ENCODE assay signal across 8 mouse cellular contexts in the genomic region with DNA sequence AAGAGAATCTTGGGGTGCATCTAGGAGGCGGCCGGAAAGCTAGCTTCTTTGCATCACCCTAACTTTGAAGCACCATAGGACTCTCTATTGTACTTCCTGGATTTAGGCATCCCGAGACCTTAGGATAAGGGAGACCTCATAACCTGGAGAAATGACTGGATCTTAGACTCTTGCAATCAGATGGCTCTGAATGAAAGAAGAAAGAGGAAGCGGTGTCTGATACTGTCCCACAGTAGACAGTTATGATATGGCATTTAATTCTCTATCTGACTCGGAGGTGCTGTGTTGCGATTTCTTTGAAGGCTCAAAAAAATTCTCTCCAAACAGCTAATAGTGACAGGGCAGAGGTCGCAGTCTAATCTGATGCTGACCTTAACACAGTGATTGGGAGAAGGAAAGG. TPM values are rescaled to one million over a fixed set of nuclear protein-coding genes. Genes with fewer than 3 reads are reported as not detected.
DNase-seq lines count a peak whose midpoint lies in the region; ATAC-seq and TF ChIP-seq lines count a peak whose summit lies in the region.

No protein-coding gene starts in this region.

- H3K9me3 ChIP-seq in forebrain, embryonic 12.5 days, result no peaks in the 10 kb centered on the region
- H3K9me3 ChIP-seq in limb, embryonic 10.5 days (replicated peaks), result no peaks in the 10 kb centered on the region
- H3K9me3 ChIP-seq in neural tube, embryonic 14.5 days (ENCODE audit: control insufficient read depth, low read length), result no peaks in the 10 kb centered on the region

- TF ChIP-seq CTCF in liver, adult 2 months (IDR thresholded peaks at IDR 0.05; ENCODE audit: low read depth, low read length), result no peak

- H3K4me3 ChIP-seq in liver, adult 2 months (ENCODE audit: insufficient read depth, low read depth, low read length), result peak overlapping the region; percentile 62; the same call in 1 of the 2 replicates
- peak overlapping the region; percentile 80 for H3K4me3 ChIP-seq in forebrain, embryonic 12.5 days (replicated peaks)
- H3K4me3 ChIP-seq in limb, embryonic 10.5 days, result peak overlapping the region; percentile 85
- peak overlapping the region; percentile 76 for H3K4me3 ChIP-seq in neural tube, embryonic 14.5 days (ENCODE audit: low read depth, low read length)

- H3K79me2 ChIP-seq in liver, adult 2 months (ENCODE audit: control insufficient read depth, insufficient read depth, low read length), result no peaks in the 10 kb centered on the region

- no peaks in the 10 kb centered on the region for H3K36me3 ChIP-seq in liver, adult 2 months (ENCODE audit: control insufficient read depth, insufficient read depth, low read length)
- H3K36me3 ChIP-seq in forebrain, embryonic 12.5 days (replicated peaks), result no peaks in the 10 kb centered on the region
- no peaks in the 10 kb centered on the region for H3K36me3 ChIP-seq in limb, embryonic 10.5 days
- no peaks in the 10 kb centered on the region for H3K36me3 ChIP-seq in neural tube, embryonic 14.5 days (ENCODE audit: control insufficient read depth, insufficient read depth, low read length)

- H3K4me1 ChIP-seq in liver, adult 2 months (ENCODE audit: control insufficient read depth, insufficient read depth, low read length), result no peaks in the 10 kb centered on the region
- H3K4me1 ChIP-seq in forebrain, embryonic 12.5 days, result peaks cover 29% of the 10 kb centered on the region
- peaks cover 24% of the 10 kb centered on the region for H3K4me1 ChIP-seq in limb, embryonic 10.5 days
- peaks cover 13% of the 10 kb centered on the region for H3K4me1 ChIP-seq in neural tube, embryonic 14.5 days (ENCODE audit: control insufficient read depth, insufficient read depth, low read length)

- H3K9ac ChIP-seq in liver, adult 2 months (ENCODE audit: low read depth, low read length), result 0 out of 2 replicates have a peak overlapping the region, but pooled peaks have one; percentile 29
- peak overlapping the region; percentile 82 for H3K9ac ChIP-seq in forebrain, embryonic 12.5 days
- peak overlapping the region; percentile 85 for H3K9ac ChIP-seq in neural tube, embryonic 14.5 days (replicated peaks; ENCODE audit: low read depth, low read length)

- no peak for DNase-seq in liver, adult 2 months (ENCODE audit: extremely low read depth, low read depth, low spot score)
- no peak for DNase-seq in liver
- DNase-seq in limb, embryonic 10.5 days (ENCODE audit: low spot score), result no peak
- no peak for DNase-seq in frontal cortex, postnatal 10 days (ENCODE audit: low spot score in 2 of 2)
- no peak for DNase-seq in ovary, adult 18-20 months (ENCODE audit: low spot score)
- DNase-seq in lung, postnatal 4 days, result no peak

- H3K27ac ChIP-seq in liver, adult 2 months (replicated peaks; ENCODE audit: insufficient read depth, low read depth, low read length), result no peak overlapping the region
- peak overlapping the region; percentile 96; the same call in 1 of the 2 replicates for H3K27ac ChIP-seq in forebrain, embryonic 12.5 days
- peak overlapping the region; percentile 83 for H3K27ac ChIP-seq in limb, embryonic 10.5 days
- peak overlapping the region; percentile 94; the same call in 1 of the 2 replicates for H3K27ac ChIP-seq in neural tube, embryonic 14.5 days (ENCODE audit: low read depth, low read length)

- peaks cover 9% of the 10 kb centered on the region; the same call in 1 of the 2 replicates for H3K27me3 ChIP-seq in liver, adult 2 months (ENCODE audit: control insufficient read depth, insufficient read depth, low read length)
- peaks cover 3% of the 10 kb centered on the region; the same call in 1 of the 2 replicates for H3K27me3 ChIP-seq in forebrain, embryonic 12.5 days
- peaks cover 26% of the 10 kb centered on the region for H3K27me3 ChIP-seq in limb, embryonic 10.5 days (ENCODE audit: low read depth, poor library complexity, severe bottlenecking)
- H3K27me3 ChIP-seq in neural tube, embryonic 14.5 days (ENCODE audit: control insufficient read depth, insufficient read depth, low read length), result no peaks in the 10 kb centered on the region; the same call in 1 of the 2 replicates

- 14% methylated on average over 7 of the region's 7 CpGs for WGBS in liver, adult 2 months
- 27% methylated on average over 7 of the region's 7 CpGs for WGBS in forebrain, embryonic 12.5 days
- 28% methylated on average over 7 of the region's 7 CpGs for WGBS in limb, embryonic 10.5 days
- 25% methylated on average over 7 of the region's 7 CpGs for WGBS in neural tube, embryonic 14.5 days

- ATAC-seq in forebrain, embryonic 12.5 days (ENCODE audit: low FRiP score), result no peak; the same call in 1 of the 2 replicates
- ATAC-seq in neural tube, embryonic 14.5 days (ENCODE audit: low read depth), result no peak

- no peak for TF ChIP-seq POLR2A in liver, adult 2 months (IDR thresholded peaks at IDR 0.05; ENCODE audit: extremely low read depth, insufficient read depth, low read length)

- H3K4me2 ChIP-seq in forebrain, embryonic 12.5 days, result peak overlapping the region; percentile 76
- H3K4me2 ChIP-seq in neural tube, embryonic 14.5 days (ENCODE audit: low read depth, low read length), result peak overlapping the region; percentile 84

RNA-seq across cellular contexts. Expression of a gene that starts 0.4 kb away (rescaled TPM):
- 38.0 and 46.8 TPM in 2 replicates for total RNA-seq in liver, adult 2 months (2014; rRNA removed)
- polyA plus RNA-seq in liver, adult 2 months (2012; rRNA removed), result 11.9 and 14.2 TPM in 2 replicates
- 39.4 and 44.6 TPM in 2 replicates for polyA plus RNA-seq in forebrain, embryonic 12.5 days (2016; fragmentation: Nextera tagmentation; extraction: Ambion mirVana)
- 14.2 and 14.8 TPM in 2 replicates for polyA plus RNA-seq in limb, embryonic 10.5 days (2016; fragmentation: Nextera tagmentation; extraction: Ambion mirVana)
- 26.8 and 31.2 TPM in 2 replicates for polyA plus RNA-seq in neural tube, embryonic 14.5 days (2014; fragmentation: Nextera tagmentation; extraction: Ambion mirVana)

Comparison
In these comparisons a context has a peak if more than half of its experiments do, and no peak if none do; other contexts are left out.
1. H3K9ac ChIP-seq: peak in every context shown above with its lines; median percentile 85 in neural tube, embryonic 14.5 days; 82 in forebrain, embryonic 12.5 days; 29 in liver, adult 2 months.